Mouse (Mus musculus) bone marrow macrophage, adult 2 months (primary cell): ENCODE data around the gene Trim8.

Experiments
- CTCF ChIP-seq: IDR thresholded peaks from 2 replicates; pipeline ENCODE4 v1.5.1; 2012; ENCODE audit warnings: low read depth, mild to moderate bottlenecking, low read length, moderate library complexity
- POLR2A ChIP-seq: IDR thresholded peaks from 2 replicates; pipeline ENCODE4 v1.6.1; 2012; ENCODE audit warnings: mild to moderate bottlenecking, low read depth, low read length, borderline replicate concordance

DNA sequence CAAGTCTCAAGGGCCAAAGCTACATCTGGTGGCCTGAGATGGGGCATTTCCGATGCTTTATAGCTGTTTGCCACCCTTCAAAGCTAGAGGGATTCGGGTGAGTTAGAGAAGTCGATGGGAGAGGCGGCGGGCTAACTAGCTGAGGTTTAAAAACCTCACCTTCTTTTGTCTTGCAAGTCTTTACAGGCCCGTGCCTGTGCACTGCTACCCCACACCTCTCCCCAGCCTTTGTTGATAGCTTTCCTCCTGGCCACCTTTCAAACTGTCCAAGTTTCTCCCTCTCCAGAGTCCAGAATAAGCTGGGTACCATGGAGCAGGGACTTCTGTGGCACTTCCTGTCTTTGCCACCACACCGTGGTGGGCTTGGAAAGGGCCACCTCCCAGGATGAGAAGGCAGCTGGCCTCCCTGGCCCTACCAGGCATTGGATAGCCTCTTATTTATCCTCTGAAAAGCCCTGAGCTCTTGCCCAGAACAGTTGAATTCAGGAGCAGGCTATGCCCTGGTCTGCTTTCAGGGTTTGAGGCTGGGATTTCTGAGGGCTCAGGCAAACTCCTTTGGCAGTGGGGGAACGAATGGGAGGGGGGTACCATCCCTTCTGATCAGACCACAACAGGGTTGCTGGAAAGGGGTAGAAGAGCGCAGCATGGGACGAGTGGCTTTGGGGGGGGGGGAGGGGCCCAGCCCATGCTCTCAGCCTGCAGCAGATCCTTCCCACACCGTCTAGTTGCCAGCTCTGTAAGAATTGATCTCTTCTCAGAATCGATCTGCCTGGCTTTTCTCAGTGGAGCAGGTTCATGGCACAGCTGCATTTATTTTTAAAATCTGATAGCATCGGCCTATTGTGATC lies 28.3 kb downstream of the Trim8 start:
- TF ChIP-seq POLR2A (no peak), CTCF (no peak)
